Mouse (Mus musculus): ENCODE measurements at regions not wholly inside any gene's neighbourhood (a gene's known extent, or its start where the extent isn't known, plus 50 kb on each side); places are given as distances from the start of the nearest gene placed in this dataset.
"Not testable (repeated sequence)": the region's sequence is repeated elsewhere in the genome, so short reads cannot be mapped to it uniquely, and the experiment has no call there.

GRCm38 (mm10) chr15:19980625-19981024, 468.4 kb upstream of the Cdh12 start:
- H3K36me3 ChIP-seq (ENCODE audit: control insufficient read depth, insufficient read depth, low read length, poor library complexity, severe bottlenecking); H3K9me3 ChIP-seq (replicated peaks; ENCODE audit: control insufficient read depth, insufficient read depth, low read length, poor library complexity, severe bottlenecking); H3K9ac ChIP-seq (ENCODE audit: low read depth, poor library complexity, severe bottlenecking); H3K4me3 ChIP-seq (ENCODE audit: low read depth, low read length); H3K27me3 ChIP-seq (ENCODE audit: control insufficient read depth, insufficient read depth, low read length, poor library complexity, severe bottlenecking); H3K4me1 ChIP-seq (ENCODE audit: control insufficient read depth, insufficient read depth, low read length); H3K27ac ChIP-seq (ENCODE audit: insufficient read depth, low read length): not testable (repeated sequence)

GRCm38 (mm10) chr15:19985001-19985400, 464.1 kb upstream of the Cdh12 start:
- H3K9ac ChIP-seq (ENCODE audit: low read depth, poor library complexity, severe bottlenecking); H3K27me3 ChIP-seq (ENCODE audit: control insufficient read depth, insufficient read depth, low read length, poor library complexity, severe bottlenecking); H3K9me3 ChIP-seq (replicated peaks; ENCODE audit: control insufficient read depth, insufficient read depth, low read length, poor library complexity, severe bottlenecking); H3K36me3 ChIP-seq (ENCODE audit: control insufficient read depth, insufficient read depth, low read length, poor library complexity, severe bottlenecking); H3K4me1 ChIP-seq (ENCODE audit: control insufficient read depth, insufficient read depth, low read length); H3K4me3 ChIP-seq (ENCODE audit: low read depth, low read length): not testable (repeated sequence)
- peak overlapping the region; percentile 86; the same call in 1 of the 2 replicates for H3K27ac ChIP-seq (ENCODE audit: insufficient read depth, low read length)

DNA sequence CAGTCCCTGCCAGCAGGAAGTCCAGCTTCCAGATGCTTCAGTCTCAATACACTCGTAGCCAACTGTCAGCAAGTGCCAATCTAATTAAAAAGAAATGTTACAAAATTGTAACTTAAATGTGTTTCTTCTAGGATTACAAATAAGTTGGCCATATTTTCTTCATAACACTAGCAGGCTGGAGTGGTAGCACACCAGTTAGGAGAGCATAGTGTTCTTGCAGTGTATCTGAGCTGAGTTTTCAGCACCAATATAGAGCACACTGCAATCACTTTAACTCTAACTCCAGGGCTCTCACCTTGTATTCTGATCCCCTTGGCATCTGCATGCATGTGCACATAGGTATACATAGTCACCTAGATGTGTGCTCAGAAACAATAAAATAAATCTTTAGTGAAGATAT, 417.3 kb upstream of the Cdh12 start:
- no peaks in the 10 kb centered on the region for H3K9me3 ChIP-seq (replicated peaks; ENCODE audit: control insufficient read depth, insufficient read depth, low read length, poor library complexity, severe bottlenecking)
- no peak for TF ChIP-seq EP300 (IDR thresholded peaks at IDR 0.05; ENCODE audit: insufficient read depth, low read depth, low read length)
- TF ChIP-seq POLR2A (IDR thresholded peaks at IDR 0.05; ENCODE audit: insufficient read depth, low read length): no peak
- TF ChIP-seq CTCF (IDR thresholded peaks at IDR 0.05; ENCODE audit: low read depth, low read length): no peak
- no peak overlapping the region for H3K27ac ChIP-seq (ENCODE audit: insufficient read depth, low read length)

DNA sequence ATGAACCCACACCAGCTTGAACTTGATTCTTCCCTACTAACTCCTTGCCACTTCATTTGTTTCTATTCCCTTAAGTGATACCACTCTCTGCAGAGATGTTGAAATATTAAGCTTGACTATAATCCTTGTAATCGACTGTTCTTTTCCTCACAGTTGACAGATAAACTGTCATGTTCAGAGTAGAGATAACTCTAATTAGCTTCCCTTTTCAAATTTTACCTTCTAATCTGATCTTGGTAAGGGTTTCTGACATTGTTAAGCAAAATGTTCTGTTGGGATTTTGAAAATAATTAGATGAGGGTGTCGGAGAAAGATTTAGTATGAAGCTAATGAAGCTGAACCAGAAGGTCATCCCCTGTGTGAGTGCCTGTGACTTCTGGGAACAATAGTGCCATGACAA, 414.7 kb upstream of the Cdh12 start:
- H3K4me1 ChIP-seq (ENCODE audit: control insufficient read depth, insufficient read depth, low read length): no peaks in the 10 kb centered on the region
- no peaks in the 10 kb centered on the region for H3K9me3 ChIP-seq (replicated peaks; ENCODE audit: control insufficient read depth, insufficient read depth, low read length, poor library complexity, severe bottlenecking)
- no peaks in the 10 kb centered on the region for H3K36me3 ChIP-seq (ENCODE audit: control insufficient read depth, insufficient read depth, low read length, poor library complexity, severe bottlenecking)
- no peak for TF ChIP-seq EP300 (IDR thresholded peaks at IDR 0.05; ENCODE audit: insufficient read depth, low read depth, low read length)
- no peak overlapping the region for H3K9ac ChIP-seq (ENCODE audit: low read depth, poor library complexity, severe bottlenecking)
- no peaks in the 10 kb centered on the region for H3K27me3 ChIP-seq (ENCODE audit: control insufficient read depth, insufficient read depth, low read length, poor library complexity, severe bottlenecking)
- no peak overlapping the region for H3K27ac ChIP-seq (ENCODE audit: insufficient read depth, low read length)
- no peak overlapping the region for H3K4me3 ChIP-seq (ENCODE audit: low read depth, low read length)

More for the DNA sequence above, 417.3 kb upstream of the Cdh12 start:
- no peak overlapping the region for H3K4me3 ChIP-seq (ENCODE audit: low read depth, low read length)
- no peaks in the 10 kb centered on the region for H3K36me3 ChIP-seq (ENCODE audit: control insufficient read depth, insufficient read depth, low read length, poor library complexity, severe bottlenecking)
- H3K4me1 ChIP-seq (ENCODE audit: control insufficient read depth, insufficient read depth, low read length): no peaks in the 10 kb centered on the region
- H3K27me3 ChIP-seq (ENCODE audit: control insufficient read depth, insufficient read depth, low read length, poor library complexity, severe bottlenecking): no peaks in the 10 kb centered on the region
- no peak overlapping the region for H3K9ac ChIP-seq (ENCODE audit: low read depth, poor library complexity, severe bottlenecking)

GRCm38 (mm10) chr15:20038550-20039435, 410.3 kb upstream of the Cdh12 start:
- Histone ChIP-seq H3K36me3 (ENCODE audit: control insufficient read depth, insufficient read depth, low read length, poor library complexity, severe bottlenecking) (no peaks in the 10 kb centered on the region), H3K9me3 (replicated peaks; ENCODE audit: control insufficient read depth, insufficient read depth, low read length, poor library complexity, severe bottlenecking) (0 out of 2 replicates have a peak, but pooled peaks cover 4% of the 10 kb centered on the region), H3K9ac (ENCODE audit: low read depth, poor library complexity, severe bottlenecking) (no peak overlapping the region), H3K27ac (ENCODE audit: insufficient read depth, low read length) (no peak overlapping the region), H3K4me1 (ENCODE audit: control insufficient read depth, insufficient read depth, low read length) (no peaks in the 10 kb centered on the region), H3K27me3 (ENCODE audit: control insufficient read depth, insufficient read depth, low read length, poor library complexity, severe bottlenecking) (no peaks in the 10 kb centered on the region), H3K4me3 (ENCODE audit: low read depth, low read length) (no peak overlapping the region)
- TF ChIP-seq POLR2A (IDR thresholded peaks at IDR 0.05; ENCODE audit: insufficient read depth, low read length) (no peak), CTCF (IDR thresholded peaks at IDR 0.05; ENCODE audit: low read depth, low read length) (no peak), EP300 (IDR thresholded peaks at IDR 0.05; ENCODE audit: insufficient read depth, low read depth, low read length) (no peak)

DNA sequence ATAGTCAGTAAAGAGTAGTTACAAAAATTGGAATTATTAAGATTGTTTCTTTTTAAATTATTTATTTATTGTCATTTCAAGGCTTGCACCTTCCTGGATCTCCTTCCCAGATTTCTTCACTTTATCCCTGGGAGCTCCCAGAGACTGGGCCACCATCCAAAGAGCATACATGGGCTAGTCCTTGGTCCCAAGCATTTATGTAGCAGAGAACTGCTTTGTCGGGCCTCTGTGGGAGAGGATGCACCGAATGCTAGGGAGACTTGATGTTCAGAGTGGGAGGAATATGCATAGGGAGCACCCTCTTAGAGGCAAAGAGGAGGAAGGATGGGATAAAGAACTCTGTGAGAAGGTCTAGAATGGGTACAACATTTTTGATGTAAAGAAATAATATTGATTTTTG, 409.0 kb upstream of the Cdh12 start:
- TF ChIP-seq POLR2A (IDR thresholded peaks at IDR 0.05; ENCODE audit: insufficient read depth, low read length) (no peak), CTCF (IDR thresholded peaks at IDR 0.05; ENCODE audit: low read depth, low read length) (no peak), EP300 (IDR thresholded peaks at IDR 0.05; ENCODE audit: insufficient read depth, low read depth, low read length) (no peak)
- Histone ChIP-seq H3K27me3 (ENCODE audit: control insufficient read depth, insufficient read depth, low read length, poor library complexity, severe bottlenecking) (no peaks in the 10 kb centered on the region), H3K9ac (ENCODE audit: low read depth, poor library complexity, severe bottlenecking) (no peak overlapping the region), H3K4me3 (ENCODE audit: low read depth, low read length) (no peak overlapping the region), H3K4me1 (ENCODE audit: control insufficient read depth, insufficient read depth, low read length) (no peaks in the 10 kb centered on the region), H3K9me3 (replicated peaks; ENCODE audit: control insufficient read depth, insufficient read depth, low read length, poor library complexity, severe bottlenecking) (0 out of 2 replicates have a peak, but pooled peaks cover 4% of the 10 kb centered on the region), H3K36me3 (ENCODE audit: control insufficient read depth, insufficient read depth, low read length, poor library complexity, severe bottlenecking) (no peaks in the 10 kb centered on the region), H3K27ac (ENCODE audit: insufficient read depth, low read length) (no peak overlapping the region)

Measured in ES-Bruce4 (cell line).